Mouse (Mus musculus): ENCODE data around the gene Syt1. TPM values are rescaled to one million over a fixed set of nuclear protein-coding genes. Genes with fewer than 3 reads are reported as not detected.

The Syt1 gene
- polyA plus RNA-seq, 1 experiment from 2014 or later: 1.1 TPM

DNA sequence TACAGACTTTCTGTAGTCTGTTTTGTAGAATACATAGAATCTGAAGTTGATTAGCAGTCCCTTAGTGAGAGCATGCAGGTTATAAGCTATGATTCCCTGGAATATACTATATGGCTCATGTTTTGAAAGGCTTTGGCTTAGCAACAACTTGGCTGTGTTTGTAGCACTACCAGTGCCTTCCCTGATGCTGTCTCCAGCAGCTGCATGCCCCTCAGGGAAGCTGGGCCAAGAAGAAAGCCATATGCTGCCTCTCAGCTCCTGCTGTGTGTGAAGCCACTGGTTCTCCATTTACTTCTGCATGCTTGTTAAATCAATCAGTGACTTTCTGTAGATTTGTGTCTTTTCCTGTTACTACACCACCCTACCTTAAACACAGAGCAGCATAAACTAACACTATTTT is 245.2 kb downstream of the Syt1 start:
- no peak overlapping the region for H3K9ac ChIP-seq
- no peak for ATAC-seq (ENCODE audit: insufficient number of reproducible peaks, low FRiP score)
- H3K4me1 ChIP-seq (replicated peaks): no peaks in the 10 kb centered on the region
- no peaks in the 10 kb centered on the region for H3K27me3 ChIP-seq (replicated peaks)
- no peaks in the 10 kb centered on the region for H3K9me3 ChIP-seq (replicated peaks)
- H3K4me3 ChIP-seq: no peak overlapping the region
- no peak overlapping the region for H3K27ac ChIP-seq (ENCODE audit: poor library complexity, severe bottlenecking)
- no peaks in the 10 kb centered on the region for H3K36me3 ChIP-seq
- no peak overlapping the region for H3K4me2 ChIP-seq

DNA sequence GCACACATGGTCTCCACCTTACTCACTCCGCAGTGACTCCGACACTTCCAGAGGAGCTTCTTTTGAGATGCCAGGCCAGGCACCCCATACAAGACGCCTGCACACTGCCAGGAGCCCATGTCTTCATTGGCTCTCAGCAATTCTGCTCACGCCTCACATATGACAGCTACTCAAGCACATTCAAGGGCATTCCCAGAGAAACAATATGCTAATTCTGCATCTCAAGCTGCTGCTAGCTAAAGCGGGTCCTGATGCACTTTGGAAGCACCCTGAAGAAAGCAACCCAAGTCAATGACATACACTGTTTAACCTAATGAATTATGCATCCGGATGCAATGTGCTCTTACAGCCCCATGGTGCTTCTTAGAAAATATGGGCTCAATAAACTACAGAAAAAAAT is 247.1 kb downstream of the Syt1 start:
- no peak for ATAC-seq (ENCODE audit: insufficient number of reproducible peaks, low FRiP score)
- Histone ChIP-seq H3K9me3 (replicated peaks) (no peaks in the 10 kb centered on the region), H3K4me1 (replicated peaks) (no peaks in the 10 kb centered on the region), H3K36me3 (no peaks in the 10 kb centered on the region), H3K27ac (ENCODE audit: poor library complexity, severe bottlenecking) (no peak overlapping the region), H3K9ac (no peak overlapping the region), H3K4me3 (no peak overlapping the region), H3K4me2 (no peak overlapping the region), H3K27me3 (replicated peaks) (no peaks in the 10 kb centered on the region)
- WGBS: 81% methylated on average over 6 of the region's 6 CpGs

GRCm38 (mm10) chr10:108753304-108753703 is 257.5 kb downstream of the Syt1 start:
- Histone ChIP-seq H3K4me1 (replicated peaks) (no peaks in the 10 kb centered on the region), H3K9me3 (replicated peaks) (no peaks in the 10 kb centered on the region), H3K4me3 (no peak overlapping the region), H3K9ac (no peak overlapping the region), H3K27ac (ENCODE audit: poor library complexity, severe bottlenecking) (no peak overlapping the region), H3K27me3 (replicated peaks) (no peaks in the 10 kb centered on the region), H3K36me3 (no peaks in the 10 kb centered on the region), H3K4me2 (no peak overlapping the region)
- ATAC-seq (ENCODE audit: insufficient number of reproducible peaks, low FRiP score): no peak
- WGBS: 81% methylated on average over 2 of the region's 2 CpGs

- no peak for ATAC-seq (ENCODE audit: insufficient number of reproducible peaks, low FRiP score)
- WGBS: 62% methylated on average over 2 of the region's 2 CpGs
Observed at GRCm38 (mm10) chr10:108743759-108744158, 267.0 kb downstream of the Syt1 start.

GRCm38 (mm10) chr10:108733982-108734381 is 276.8 kb downstream of the Syt1 start:
- Histone ChIP-seq H3K9ac (no peak overlapping the region), H3K27me3 (replicated peaks) (no peaks in the 10 kb centered on the region), H3K4me3 (no peak overlapping the region), H3K9me3 (replicated peaks) (peaks cover 4% of the 10 kb centered on the region; the same call in 1 of the 2 replicates), H3K4me2 (no peak overlapping the region), H3K36me3 (no peaks in the 10 kb centered on the region), H3K4me1 (replicated peaks) (no peaks in the 10 kb centered on the region), H3K27ac (ENCODE audit: poor library complexity, severe bottlenecking) (no peak overlapping the region)
- WGBS: 51% methylated on average over 2 of the region's 2 CpGs
- no peak for ATAC-seq (ENCODE audit: insufficient number of reproducible peaks, low FRiP score)

More at GRCm38 (mm10) chr10:108743759-108744158, 267.0 kb downstream of the Syt1 start:
- H3K9me3 ChIP-seq (replicated peaks): no peaks in the 10 kb centered on the region
- H3K4me3 ChIP-seq: no peak overlapping the region
- H3K4me2 ChIP-seq: no peak overlapping the region
- no peaks in the 10 kb centered on the region for H3K4me1 ChIP-seq (replicated peaks)
- H3K27me3 ChIP-seq (replicated peaks): no peaks in the 10 kb centered on the region
- no peak overlapping the region for H3K27ac ChIP-seq (ENCODE audit: poor library complexity, severe bottlenecking)
- H3K9ac ChIP-seq: no peak overlapping the region
- H3K36me3 ChIP-seq: no peaks in the 10 kb centered on the region

GRCm38 (mm10) chr10:108728961-108729360 is 281.8 kb downstream of the Syt1 start:
- H3K36me3 ChIP-seq: no peaks in the 10 kb centered on the region
- WGBS: 75% methylated on average over 8 of the region's 8 CpGs

DNA sequence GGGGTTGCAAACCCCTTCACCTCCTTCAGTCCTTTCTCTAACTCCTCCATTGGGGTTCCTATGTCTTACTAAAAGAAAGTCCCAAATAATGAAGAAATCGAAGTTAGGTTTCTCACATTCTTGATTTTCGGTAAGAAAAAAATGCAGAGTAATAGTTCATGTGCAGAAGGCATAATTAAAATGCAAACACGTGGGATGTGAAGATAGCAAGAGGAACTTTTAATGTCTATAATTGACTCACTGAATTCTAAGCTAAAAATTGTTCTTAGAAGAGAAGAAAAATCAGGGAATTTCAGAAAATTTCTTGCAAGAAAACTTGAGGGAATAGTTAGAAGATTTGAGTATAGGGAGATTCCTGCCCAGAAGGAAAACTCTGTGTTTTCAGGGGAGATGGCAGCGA is 284.4 kb downstream of the Syt1 start:
- Histone ChIP-seq H3K4me1 (replicated peaks) (no peaks in the 10 kb centered on the region), H3K4me2 (no peak overlapping the region), H3K9ac (no peak overlapping the region), H3K27me3 (replicated peaks) (no peaks in the 10 kb centered on the region), H3K27ac (ENCODE audit: poor library complexity, severe bottlenecking) (no peak overlapping the region), H3K36me3 (no peaks in the 10 kb centered on the region), H3K9me3 (replicated peaks) (no peaks in the 10 kb centered on the region), H3K4me3 (no peak overlapping the region)
- WGBS: 78% methylated on average over 4 of the region's 4 CpGs
- no peak for ATAC-seq (ENCODE audit: insufficient number of reproducible peaks, low FRiP score)

More at GRCm38 (mm10) chr10:108728961-108729360, 281.8 kb downstream of the Syt1 start:
- no peaks in the 10 kb centered on the region for H3K4me1 ChIP-seq (replicated peaks)
- H3K27me3 ChIP-seq (replicated peaks): no peaks in the 10 kb centered on the region
- H3K4me3 ChIP-seq: no peak overlapping the region
- ATAC-seq (ENCODE audit: insufficient number of reproducible peaks, low FRiP score): no peak
- no peak overlapping the region for H3K9ac ChIP-seq
- H3K4me2 ChIP-seq: no peak overlapping the region
- H3K9me3 ChIP-seq (replicated peaks): peaks cover 4% of the 10 kb centered on the region; the same call in 1 of the 2 replicates
- no peak overlapping the region for H3K27ac ChIP-seq (ENCODE audit: poor library complexity, severe bottlenecking)

DNA sequence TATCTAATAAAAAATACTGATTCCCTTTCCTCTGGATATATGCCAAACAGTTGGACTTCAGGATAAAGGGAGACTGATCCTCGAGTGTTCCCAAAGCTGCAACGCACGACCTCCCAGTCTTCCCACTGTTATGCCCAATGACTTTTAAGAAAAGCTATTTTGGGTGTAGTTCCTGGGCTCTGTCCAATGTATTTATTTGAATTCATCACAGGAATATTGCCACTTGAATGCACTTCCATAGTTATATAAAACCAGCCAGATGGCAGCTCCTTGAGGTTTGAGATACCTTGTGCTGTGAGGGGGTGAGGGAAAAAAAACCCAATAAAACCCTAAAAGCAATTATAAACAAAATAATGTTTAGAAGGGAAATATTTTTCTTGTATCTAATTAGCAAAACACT is 285.9 kb downstream of the Syt1 start:
- H3K9ac ChIP-seq: no peak overlapping the region
- no peaks in the 10 kb centered on the region for H3K9me3 ChIP-seq (replicated peaks)
- H3K4me2 ChIP-seq: no peak overlapping the region
- H3K27me3 ChIP-seq (replicated peaks): no peaks in the 10 kb centered on the region
- H3K4me1 ChIP-seq (replicated peaks): no peaks in the 10 kb centered on the region
- WGBS: 72% methylated on average over 3 of the region's 3 CpGs
- no peak for ATAC-seq (ENCODE audit: insufficient number of reproducible peaks, low FRiP score)
- no peak overlapping the region for H3K27ac ChIP-seq (ENCODE audit: poor library complexity, severe bottlenecking)
- H3K36me3 ChIP-seq: no peaks in the 10 kb centered on the region
- H3K4me3 ChIP-seq: no peak overlapping the region

DNA sequence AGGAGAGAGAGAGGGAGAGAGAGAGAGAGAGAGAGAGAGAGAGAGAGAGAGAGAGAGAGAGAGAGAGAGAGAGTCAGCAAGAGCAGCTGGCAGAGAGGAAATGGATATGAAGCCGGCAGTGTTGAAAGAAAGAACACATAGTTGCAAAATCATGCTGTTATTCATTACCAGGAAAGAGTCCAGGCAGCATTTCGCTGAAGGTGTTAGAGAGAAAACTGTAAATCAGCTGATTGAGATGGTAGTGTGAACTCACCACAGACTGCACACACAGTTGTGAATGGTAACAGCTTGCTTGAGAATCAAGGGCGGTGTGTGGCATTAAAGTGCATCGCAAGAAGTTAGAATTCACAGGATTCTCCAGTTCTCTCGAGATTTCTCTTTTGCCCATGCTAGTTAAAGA is 300.3 kb downstream of the Syt1 start:
- Histone ChIP-seq H3K4me1 (replicated peaks) (no peaks in the 10 kb centered on the region), H3K4me2 (no peak overlapping the region), H3K36me3 (no peaks in the 10 kb centered on the region), H3K4me3 (no peak overlapping the region), H3K9me3 (replicated peaks) (no peaks in the 10 kb centered on the region), H3K27ac (ENCODE audit: poor library complexity, severe bottlenecking) (no peak overlapping the region), H3K27me3 (replicated peaks) (no peaks in the 10 kb centered on the region), H3K9ac (no peak overlapping the region)
- ATAC-seq (ENCODE audit: insufficient number of reproducible peaks, low FRiP score): no peak
- 66% methylated on average over 5 of the region's 5 CpGs for WGBS

- WGBS: 87% methylated on average over 3 of the region's 3 CpGs
- Histone ChIP-seq H3K4me1 (replicated peaks) (no peaks in the 10 kb centered on the region), H3K36me3 (no peaks in the 10 kb centered on the region), H3K27ac (ENCODE audit: poor library complexity, severe bottlenecking) (no peak overlapping the region), H3K4me3 (no peak overlapping the region), H3K9ac (no peak overlapping the region), H3K4me2 (no peak overlapping the region), H3K27me3 (replicated peaks) (no peaks in the 10 kb centered on the region), H3K9me3 (replicated peaks) (no peaks in the 10 kb centered on the region)
- ATAC-seq (ENCODE audit: insufficient number of reproducible peaks, low FRiP score): no peak
Observed at GRCm38 (mm10) chr10:108705658-108706057, 305.1 kb downstream of the Syt1 start.

DNA sequence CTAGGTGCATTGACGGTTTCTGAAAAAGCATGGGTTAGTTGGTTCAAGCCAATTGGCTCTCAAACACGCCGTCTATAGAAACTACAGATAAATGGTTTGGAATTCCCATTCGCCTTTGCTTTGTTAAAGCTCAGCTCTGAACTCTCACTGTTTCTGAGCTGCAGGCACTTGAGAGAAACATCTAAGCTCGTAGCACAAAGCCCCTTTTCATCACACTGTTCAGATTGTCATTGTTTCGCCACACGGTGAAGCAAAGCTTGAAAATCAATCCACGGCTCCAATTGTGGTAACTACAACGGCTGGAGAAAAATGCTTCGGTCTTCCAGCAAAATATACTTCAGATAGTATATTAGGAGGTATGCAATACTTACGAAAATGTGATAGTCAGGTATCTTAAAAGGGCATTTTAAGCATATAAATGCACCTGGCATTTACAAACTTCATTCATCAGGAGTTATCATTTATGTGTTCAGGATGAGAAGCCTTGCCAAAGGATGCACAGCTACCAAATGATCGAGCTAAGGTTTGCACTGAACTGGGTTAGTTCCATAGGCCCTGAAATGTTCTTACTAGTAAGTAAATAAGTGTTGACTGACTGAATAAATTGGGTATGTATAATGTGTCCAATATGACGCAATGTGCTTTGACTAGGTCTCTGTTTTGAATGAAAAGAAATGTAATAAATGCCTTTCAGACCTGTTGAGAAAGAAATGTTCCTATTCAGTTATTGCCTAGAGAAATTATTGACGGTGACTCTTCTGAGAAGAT is 309.2 kb downstream of the Syt1 start:
- Histone ChIP-seq H3K4me3 (no peak overlapping the region), H3K27me3 (replicated peaks) (no peaks in the 10 kb centered on the region), H3K9me3 (replicated peaks) (no peaks in the 10 kb centered on the region), H3K27ac (ENCODE audit: poor library complexity, severe bottlenecking) (no peak overlapping the region), H3K4me1 (replicated peaks) (no peaks in the 10 kb centered on the region), H3K4me2 (no peak overlapping the region), H3K9ac (no peak overlapping the region), H3K36me3 (no peaks in the 10 kb centered on the region)
- WGBS: 66% methylated on average over 14 of the region's 14 CpGs
- ATAC-seq (ENCODE audit: insufficient number of reproducible peaks, low FRiP score): no peak

DNA sequence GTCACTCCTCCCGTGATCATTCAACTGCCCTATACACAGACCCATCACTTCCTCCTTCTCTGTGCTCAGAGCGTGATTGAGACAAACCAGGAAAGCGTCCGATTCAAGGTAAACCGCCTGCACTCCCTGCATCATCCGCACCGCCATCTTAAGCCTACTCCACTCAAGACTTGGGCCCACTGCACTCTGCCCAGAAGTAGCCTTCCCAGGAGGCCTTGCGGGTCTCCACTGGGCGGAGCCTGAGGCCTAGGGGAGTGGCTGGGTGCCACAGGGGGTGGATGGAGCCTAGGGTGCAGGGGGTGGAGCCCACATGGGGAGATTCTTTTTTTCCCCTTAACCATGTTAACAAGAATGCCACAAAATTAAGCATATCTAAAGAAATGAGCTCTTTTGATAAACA is 310.8 kb downstream of the Syt1 start, which contains the start of gene Gm5136:
Gene Gm5136, minus strand, starts transcription at position 215 of the 400 bp plus-strand sequence.
- H3K9me3 ChIP-seq (replicated peaks): no peaks in the 10 kb centered on the region
- no peak for ATAC-seq (ENCODE audit: insufficient number of reproducible peaks, low FRiP score)
- WGBS: 90% methylated on average over 9 of the region's 9 CpGs
- no peaks in the 10 kb centered on the region for H3K4me1 ChIP-seq (replicated peaks)
- no peak within 1 kb of the TSS for H3K9ac ChIP-seq
- H3K27me3 ChIP-seq (replicated peaks): no peaks in the 10 kb centered on the region
- H3K4me3 ChIP-seq: no peak within 1 kb of the TSS
- no peaks in the 10 kb centered on the region for H3K36me3 ChIP-seq
- H3K27ac ChIP-seq (ENCODE audit: poor library complexity, severe bottlenecking): no peak within 1 kb of the TSS
- no peak within 1 kb of the TSS for H3K4me2 ChIP-seq
